Mouse (Mus musculus) left cerebral cortex, postnatal 4 days (tissue): ENCODE data around the gene Adgrg3. TPM values are rescaled to one million over a fixed set of nuclear protein-coding genes. Genes with fewer than 3 reads are reported as not detected.
A peak's percentile ranks its signal among the peaks of the same experiment; 100 is the strongest.

Experiments
- DNase-seq: peaks from one replicate; pipeline ENCODE4 v3.0.0-alpha.2; 2022
- intact Hi-C: fragments of 180-260 bp; cut with DNase I; formaldehyde crosslinking; loops from one replicate; pipeline ENCODE4 v1.15.1; 2025
- total RNA-seq, 2 experiments: library from RNA; stranded (reverse); gene quantifications; 2 replicates each; pipeline ENCODE4 v1.2.3; 2021

The Adgrg3 gene
- total RNA-seq, 2 experiments from 2014 or later, result 1.1 to 2.1 TPM

DNA sequence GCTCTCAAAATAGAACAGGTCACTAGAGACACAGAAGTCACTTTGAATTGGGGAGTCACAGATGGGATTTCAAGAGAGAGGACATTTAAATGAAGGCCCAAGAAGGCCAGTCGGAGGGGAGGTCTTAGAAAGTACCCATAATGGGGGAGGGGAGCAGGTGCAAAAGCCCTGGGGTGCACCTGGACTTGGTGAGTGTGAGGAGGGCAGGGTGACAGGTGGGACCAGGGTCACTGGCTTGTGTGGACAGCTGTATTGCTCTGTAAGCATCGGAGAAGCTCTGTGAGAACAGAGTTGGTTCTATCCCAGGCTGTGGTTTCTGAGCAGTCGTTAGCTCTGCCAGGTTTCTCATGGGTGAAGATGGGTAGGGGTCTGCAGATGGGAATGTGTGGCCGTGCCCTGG, 25.5 kb upstream of the Adgrg3 start:
- intact Hi-C loops, result no loop called here
- DNase-seq, result no peak

DNA sequence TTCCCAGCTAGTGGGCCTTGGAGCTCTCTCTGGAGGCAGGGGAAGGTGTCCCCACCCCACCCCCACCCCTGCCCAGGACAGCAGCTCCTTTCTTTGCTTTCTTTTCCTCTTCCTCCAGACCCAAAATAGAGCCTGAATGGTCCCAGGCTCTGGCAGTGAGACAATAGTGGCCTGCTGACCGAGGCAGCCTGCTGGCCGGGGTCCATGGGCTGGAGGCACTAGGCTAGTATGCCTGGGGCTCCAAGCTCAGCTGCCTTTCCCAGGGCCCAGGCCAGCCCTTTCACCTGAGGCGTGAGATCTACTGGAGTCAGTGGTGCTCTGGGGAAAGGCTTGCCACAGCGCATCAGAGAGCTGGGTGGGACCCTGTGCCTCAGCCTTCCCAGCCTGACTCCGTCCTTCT, 25.0 kb upstream of the Adgrg3 start:
- intact Hi-C loops, result no loop called here

GRCm38 (mm10) chr8:94992996-94993724, 24.3 kb upstream of the Adgrg3 start:
- intact Hi-C loops, result no loop called here
- peak; percentile 80 for DNase-seq

More for the DNA sequence above, 25.0 kb upstream of the Adgrg3 start:
- peak; percentile 87 for DNase-seq

DNA sequence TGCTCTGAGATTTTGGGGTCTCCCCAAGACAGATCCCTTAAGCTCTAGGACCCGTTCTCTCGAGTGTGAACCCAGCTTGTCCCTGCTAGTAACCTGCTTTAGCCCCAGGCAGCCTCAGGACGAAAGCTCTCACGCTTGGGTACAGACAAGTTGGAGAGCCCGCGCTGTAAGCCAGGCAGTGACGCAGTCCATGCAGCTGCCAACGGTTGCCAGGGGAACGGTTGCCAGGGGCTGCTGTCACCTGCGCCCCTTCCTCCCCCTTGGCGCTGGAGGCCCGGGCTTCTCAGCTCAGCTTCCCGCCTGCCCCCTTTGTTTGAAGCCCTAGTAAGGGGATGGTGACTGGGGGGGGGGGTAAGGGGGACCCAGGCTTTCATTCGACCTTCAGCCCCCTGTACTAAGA, 23.5 kb upstream of the Adgrg3 start:
- DNase-seq, result peak; percentile 97
- intact Hi-C loops, result no loop called here

GRCm38 (mm10) chr8:94994510-94994909, 23.0 kb upstream of the Adgrg3 start:
- intact Hi-C loops, result no loop called here
- no peak for DNase-seq

DNA sequence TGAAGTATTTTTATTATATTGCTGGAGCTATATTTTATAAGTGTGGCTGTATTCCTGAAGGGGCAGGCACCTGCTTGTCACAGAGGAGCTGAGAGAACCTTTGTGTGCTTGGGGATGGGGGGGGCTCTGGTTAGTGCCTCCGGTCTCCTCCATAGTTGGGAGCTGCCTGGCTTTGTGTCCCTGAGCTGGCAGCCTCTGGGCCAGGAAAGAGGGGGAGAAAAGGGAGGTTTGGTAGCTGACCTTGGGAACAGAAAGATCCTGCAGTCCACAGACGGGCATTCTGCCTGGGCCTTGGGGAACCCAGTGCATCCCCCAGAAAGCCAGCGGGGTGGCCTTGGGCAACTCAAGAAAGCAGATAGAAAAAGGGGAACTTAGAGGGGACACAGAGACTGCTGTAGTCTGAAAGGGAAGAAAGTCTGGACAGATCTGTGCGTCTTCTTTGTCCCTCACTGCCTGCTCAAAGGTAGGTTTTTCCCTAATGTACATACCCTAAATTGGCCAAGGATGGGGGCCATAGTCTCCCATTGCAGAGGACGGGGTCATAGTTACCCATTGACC, 22.1 kb upstream of the Adgrg3 start:
- peak; percentile 57 for DNase-seq
- intact Hi-C loops, result no loop called here

DNA sequence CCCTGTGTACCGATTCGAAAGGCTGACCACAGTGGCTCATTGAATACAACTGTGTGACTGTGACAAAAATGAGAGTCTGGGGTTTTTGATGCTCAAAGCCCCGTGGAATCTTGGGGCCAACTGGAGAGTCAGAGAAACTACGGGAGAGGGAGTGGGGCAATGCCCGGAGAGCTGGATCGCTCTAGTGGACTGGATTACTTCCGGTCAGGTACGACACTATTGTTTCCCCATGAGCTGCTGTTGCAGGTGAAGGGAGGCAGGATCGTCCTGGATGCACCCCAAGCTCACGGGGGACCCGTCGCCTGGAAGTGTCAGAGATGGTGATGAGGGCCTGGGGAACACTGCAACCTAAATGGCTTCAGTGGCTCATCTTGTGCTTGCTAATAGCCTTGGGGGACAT, 21.5 kb upstream of the Adgrg3 start:
- intact Hi-C loops, result no loop called here
- DNase-seq, result peak; percentile 32

DNA sequence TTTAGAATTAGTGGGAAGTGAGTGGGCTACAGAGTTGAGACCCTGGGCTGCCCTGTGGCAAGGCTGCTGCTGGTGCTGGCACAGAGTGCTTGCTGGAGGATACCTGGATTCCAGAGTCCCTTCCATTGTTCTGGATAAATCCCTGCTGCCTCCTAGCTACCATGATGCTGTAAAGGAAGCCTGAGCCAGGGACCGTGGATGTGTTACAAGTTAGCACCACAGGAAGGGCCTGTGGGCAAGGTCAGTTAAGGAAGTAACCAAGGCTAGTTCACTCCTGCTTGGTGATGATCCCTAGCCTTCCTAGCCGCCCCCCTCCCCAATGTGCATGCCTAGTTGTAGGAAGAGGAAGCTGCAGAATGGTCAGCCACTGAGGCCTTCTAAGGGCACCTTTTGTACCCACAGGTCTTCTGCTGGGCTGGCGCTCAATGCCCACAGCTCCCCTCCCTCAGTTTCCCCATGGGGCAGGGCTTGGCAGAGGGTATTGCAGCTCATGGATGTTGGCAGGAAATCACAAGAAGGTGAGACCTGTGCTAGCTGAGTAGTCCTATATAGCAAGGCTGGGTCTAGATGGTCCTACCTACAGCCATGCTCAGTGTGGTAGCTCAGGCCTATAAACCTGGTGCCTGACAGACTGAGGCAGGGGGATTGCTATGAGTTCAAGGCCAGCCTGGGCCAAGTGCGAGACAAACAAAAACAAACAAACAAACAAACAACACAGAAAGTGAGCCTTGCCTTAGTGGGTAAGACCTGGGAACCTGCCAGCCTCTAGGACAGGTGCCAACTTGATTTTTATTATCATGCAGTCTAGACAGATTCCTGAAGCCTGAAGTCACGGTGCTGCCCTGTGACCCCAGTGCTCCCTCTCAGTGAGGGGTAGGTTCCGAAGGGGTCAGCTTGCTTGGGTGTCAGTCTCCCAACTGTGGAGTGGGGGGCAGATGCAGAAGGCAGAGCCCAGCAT, 20.3 kb upstream of the Adgrg3 start:
- intact Hi-C loops, result no loop called here
- DNase-seq, result peak; percentile 48

DNA sequence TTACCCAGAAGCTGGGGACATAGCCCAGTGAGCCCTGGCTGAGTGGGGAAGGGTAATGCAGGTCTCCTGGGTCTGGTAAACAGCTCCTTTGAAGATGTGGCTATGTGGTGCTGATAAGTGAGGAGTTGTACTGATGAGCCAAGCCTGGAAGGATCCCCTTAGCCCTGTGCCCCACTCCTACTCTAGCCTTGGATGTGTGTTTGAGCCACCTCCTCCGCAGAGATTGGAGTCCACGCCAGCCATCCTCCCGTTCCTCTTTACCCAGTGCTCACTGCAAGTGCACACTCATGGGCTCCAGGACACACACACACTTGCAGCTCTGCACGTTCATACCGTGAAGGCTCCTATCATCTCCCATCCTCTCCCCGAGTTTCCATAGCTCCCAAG, 19.6 kb upstream of the Adgrg3 start:
- no peak for DNase-seq
- intact Hi-C loops, result no loop called here

- intact Hi-C loops, result no loop called here
- DNase-seq, result no peak
Observed at GRCm38 (mm10) chr8:94998431-94998830, 19.1 kb upstream of the Adgrg3 start.

- intact Hi-C loops, result no loop called here
- DNase-seq, result no peak
Observed at GRCm38 (mm10) chr8:94999004-94999403, 18.5 kb upstream of the Adgrg3 start.

GRCm38 (mm10) chr8:94999956-95000355, 17.5 kb upstream of the Adgrg3 start:
- intact Hi-C loops, result loop anchor here (5.0 kb wide), 1 partner anchor 48 kb away; no protein-coding TSS in a partner anchor

DNA sequence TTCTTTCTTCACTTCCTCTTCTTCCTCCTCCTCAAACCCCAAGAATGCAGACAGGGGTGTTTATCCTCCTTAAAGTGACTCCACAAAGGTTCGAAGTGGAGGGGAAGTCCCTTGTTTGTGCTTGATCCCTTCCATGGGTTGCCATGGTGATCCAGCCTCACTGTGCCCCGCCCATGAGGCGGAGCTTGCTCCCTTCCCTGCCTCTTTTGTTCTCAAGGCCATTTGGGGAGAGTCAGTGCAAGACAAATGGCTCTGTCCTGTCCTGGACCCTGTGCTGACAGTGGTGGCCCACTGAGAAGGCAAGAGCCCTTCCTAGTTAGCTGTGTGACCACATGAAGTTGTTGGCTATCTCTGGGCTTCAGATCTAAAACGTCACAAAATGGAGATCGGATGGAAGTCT, 16.8 kb upstream of the Adgrg3 start:
- intact Hi-C loops, result loop anchor here (5.0 kb wide), 1 partner anchor 48 kb away; no protein-coding TSS in a partner anchor
- DNase-seq, result peak; percentile 64

More at GRCm38 (mm10) chr8:94999956-95000355, 17.5 kb upstream of the Adgrg3 start:
- DNase-seq, result no peak

DNA sequence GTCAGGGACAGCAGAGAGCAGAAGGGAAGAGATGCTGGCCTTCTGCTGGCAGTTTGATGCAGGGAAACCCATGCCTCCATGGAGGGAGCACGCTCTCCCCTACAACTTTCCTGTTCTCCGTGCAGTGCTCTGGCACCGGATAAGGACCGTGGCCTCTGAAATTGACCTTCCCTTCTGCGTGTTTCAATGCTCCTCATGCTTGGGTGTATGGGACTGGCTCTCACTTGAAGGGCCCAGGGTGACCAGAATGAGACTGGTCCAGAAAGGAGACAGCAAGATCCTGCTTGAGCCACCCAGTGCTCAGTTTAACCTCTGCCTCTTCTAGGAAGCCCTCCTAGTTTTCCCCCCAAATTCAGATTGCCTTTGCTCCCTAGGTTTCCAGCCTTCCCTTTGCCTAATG, 16.3 kb upstream of the Adgrg3 start:
- intact Hi-C loops, result loop anchor here (5.0 kb wide), 1 partner anchor 49 kb away; no protein-coding TSS in a partner anchor
- no peak for DNase-seq

DNA sequence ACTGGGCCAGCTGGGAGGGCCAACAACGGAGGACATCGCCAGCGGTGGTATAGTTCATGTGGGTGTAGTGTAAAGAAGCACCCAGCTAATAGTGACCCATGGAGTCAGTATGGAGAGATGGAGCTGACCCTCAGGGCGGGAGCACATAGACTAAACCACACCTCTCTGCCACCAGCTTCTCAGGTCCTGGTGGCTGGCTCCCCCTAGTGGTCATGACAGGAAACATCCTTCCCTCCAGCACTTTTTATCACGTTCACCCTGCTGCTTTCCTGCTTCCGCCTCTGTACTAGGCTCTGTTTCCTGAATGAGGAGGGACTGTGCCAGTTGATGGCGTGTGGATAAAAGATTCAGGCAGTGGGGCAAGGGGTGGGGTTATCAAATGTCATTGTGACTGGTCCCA, 15.8 kb upstream of the Adgrg3 start:
- DNase-seq, result peak; percentile 79
- intact Hi-C loops, result loop anchor here (5.0 kb wide), 1 partner anchor 49 kb away; no protein-coding TSS in a partner anchor

DNA sequence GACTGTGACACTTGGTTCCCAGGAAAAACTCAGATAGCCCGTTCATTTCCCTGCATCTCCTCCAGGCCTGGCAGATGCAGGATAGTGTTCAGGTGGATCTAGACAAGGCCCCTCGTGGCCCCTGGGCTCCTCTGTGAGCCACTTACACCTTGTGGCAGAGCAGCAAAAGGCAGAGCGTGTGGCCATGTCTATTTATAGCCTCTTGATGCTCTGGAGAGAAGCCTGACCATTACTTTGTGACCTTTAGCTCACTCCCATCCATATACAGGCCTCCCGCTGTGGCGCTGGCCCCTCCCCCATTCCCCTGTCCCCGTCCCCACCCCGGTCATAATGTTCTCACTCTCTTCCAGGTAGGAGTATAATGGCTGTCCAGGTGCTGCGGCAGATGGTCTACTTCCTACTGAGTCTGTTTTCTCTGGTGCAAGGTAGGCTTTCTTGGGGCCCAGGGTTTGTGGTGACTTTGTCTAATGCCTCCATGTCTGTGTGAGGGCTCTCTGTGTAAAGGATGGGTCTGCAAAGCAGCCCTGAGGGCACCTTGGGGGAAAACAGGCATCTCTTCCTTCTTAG, 15.3 kb upstream of the Adgrg3 start:
- no peak for DNase-seq
- intact Hi-C loops, result loop anchor here (5.0 kb wide), 1 partner anchor 50 kb away; no protein-coding TSS in a partner anchor

GRCm38 (mm10) chr8:95012442-95012919, 5.0 kb upstream of the Adgrg3 start:
- DNase-seq, result no peak

GRCm38 (mm10) chr8:95015866-95016265, 1.6 kb upstream of the Adgrg3 start:
- intact Hi-C loops, result no loop called here
- DNase-seq, result no peak

More at GRCm38 (mm10) chr8:95012442-95012919, 5.0 kb upstream of the Adgrg3 start:
- intact Hi-C loops, result no loop called here

GRCm38 (mm10) chr8:95016684-95017083, 808 bp upstream of the Adgrg3 start:
- DNase-seq, result no peak
- intact Hi-C loops, result no loop called here

- DNase-seq, result no peak
- intact Hi-C loops, result no loop called here
Observed at GRCm38 (mm10) chr8:95017969-95018635, 610 bp downstream of the Adgrg3 start.
